Mouse (Mus musculus): ENCODE data around the gene Atf4. TPM values are rescaled to one million over a fixed set of nuclear protein-coding genes. Genes with fewer than 3 reads are reported as not detected.

Gene Atf4
- 10 to 100 TPM; 79.7 to 98.2 TPM for polyA plus RNA-seq (2017; shearing (Covaris generic))

DNA sequence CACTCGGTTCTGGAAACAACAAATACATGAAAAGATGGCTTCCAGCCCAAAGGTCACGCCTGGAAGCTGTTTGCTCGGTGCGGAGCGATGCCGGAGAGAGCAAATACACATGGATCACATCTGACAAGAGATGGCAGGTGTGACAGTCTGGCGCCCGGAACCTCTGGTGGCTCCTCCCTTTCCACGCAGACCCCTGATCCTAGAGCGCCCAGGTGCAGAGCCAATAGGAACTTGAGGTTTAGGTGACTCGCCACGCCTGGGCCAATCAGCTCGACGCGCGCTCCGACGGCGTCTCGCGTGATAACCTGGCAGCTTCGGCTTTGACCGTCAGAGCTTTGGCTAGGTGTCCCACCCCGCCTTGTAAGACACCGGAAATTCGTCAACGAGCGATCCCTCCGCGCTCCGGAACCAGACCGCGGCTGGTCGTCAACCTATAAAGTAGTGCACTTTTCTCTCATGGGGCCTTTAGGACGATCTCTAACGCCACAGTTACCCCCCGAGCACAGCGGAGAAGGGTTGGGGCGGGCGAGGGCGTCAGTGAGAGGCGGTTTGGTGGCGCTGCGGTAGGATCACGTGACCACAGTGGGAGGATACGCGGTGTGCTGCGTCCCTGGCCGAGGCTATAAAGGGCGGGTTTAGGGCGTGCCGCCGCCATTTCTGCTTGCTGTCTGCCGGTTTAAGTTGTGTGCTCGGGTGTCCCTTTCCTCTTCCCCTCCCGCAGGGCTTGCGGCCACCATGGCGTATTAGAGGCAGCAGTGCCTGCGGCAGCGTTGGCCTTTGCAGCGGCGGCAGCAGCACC, at the start of gene Atf4:
Gene Atf4 (plus strand): TSS at position 338 of the 799 bp plus-strand sequence.

DNA sequence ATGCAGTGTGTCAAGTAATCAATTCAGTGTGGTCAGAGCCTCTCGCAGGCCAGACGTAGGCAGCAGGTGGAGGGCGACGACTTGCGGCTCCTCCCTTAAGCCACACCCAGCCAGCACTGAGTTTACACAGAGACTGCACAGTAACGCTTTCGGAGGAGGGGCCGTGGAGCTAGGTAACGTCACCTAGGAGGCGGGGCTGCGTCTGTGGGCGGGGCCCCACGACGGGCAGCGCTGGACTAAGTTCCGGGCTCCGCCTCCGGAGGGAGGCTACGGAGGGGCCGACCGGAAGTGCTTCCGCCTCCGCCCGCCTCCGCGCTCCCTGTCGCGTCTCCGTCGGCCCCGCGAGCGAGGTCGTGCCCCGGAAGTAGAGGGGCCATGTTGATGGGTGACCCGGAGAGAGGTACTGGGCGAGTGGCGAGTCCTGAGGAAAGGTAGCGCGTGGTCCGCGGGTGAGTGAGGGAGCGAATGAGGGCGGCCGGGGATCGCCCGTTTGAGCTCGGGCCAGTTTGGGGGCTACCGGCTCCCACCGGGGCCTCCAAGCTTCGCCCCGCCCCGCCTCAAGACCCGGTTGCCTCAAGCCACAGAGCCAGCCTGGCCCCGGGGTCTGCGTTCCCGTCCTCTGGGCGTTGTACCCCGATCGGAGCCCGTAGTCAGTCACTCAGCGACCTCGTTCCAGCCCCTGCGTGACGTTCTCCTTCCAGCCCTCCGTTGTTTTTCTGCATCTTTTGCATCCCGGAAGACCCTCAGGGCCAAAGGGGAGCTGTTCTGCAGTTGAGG, 21.1 kb upstream of the Atf4 start, which contains the start of gene Mief1:
Gene Mief1 (plus strand): TSS at position 286 of the 777 bp plus-strand sequence.

DNA sequence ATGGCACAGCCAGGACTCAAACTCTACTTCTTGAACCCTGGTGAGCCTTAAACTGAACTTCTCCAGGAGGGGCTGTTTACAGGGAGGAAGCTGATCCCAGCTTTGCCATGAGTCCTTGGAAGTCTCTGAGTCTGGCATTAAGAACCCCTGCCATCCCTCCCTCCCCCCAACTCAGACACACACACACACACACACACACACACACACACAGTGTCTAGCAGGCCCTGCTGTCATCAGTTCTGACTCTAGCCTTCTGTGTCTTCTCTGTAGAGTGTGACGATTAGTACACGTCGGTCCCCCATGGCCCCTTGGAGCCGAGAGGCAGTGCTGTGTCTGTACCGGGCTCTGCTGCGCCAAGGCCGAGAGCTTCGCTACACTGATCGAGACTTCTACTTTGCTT, 19.4 kb upstream of the Atf4 start, which contains the start of gene AC140267.1:
Gene AC140267.1 (plus strand): TSS at position 301 of the 400 bp plus-strand sequence.

DNA sequence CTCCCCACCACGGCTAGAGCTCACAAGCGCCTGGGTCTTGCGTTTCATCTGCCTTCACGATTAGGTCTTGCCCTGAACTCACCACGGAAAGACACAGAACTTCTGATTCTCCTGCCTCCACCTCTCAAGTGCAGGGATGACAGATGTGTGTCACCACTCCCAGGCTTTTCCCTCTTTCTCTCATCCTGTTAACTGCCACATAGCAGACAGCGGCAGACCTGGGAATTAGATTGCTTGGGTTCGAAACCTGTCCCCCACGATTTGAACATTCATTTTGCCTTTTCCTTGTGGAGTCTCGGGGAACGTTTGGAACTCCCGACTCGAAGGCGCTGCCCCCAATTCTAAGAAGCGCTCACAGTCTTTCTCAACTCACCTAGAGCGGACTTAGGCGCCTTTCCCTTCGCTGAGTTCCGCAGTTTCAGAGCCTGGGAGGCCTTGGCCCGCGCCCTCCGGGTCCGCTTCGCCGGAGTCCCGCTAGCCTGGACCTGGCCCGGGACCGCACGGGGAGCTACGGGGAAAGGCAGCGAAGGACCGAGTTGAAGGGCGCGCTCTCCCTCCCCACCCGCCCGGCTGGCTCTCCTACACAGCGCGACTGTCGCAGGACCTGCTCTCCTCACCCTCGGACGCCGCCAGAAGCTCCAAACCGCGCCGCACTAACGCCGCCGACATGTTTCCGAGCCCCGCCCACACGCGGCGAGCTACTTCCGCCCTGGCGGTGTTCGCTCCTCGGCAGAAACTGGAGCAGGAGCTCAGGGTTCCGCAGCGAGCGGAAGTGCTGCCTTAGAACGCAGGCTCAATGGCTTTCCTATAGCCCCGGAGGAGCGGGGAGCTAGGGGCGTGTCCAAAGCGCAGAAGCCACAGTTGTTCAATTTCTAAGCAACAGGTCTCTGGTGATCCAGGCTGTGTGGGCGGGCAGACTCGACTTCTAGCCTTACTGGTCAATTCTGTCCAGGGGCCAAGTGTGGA, 8.9 kb downstream of the Atf4 start, which contains the start of gene Rps19bp1:
Gene Rps19bp1 (minus strand): TSS at position 706 of the 966 bp plus-strand sequence.

DNA sequence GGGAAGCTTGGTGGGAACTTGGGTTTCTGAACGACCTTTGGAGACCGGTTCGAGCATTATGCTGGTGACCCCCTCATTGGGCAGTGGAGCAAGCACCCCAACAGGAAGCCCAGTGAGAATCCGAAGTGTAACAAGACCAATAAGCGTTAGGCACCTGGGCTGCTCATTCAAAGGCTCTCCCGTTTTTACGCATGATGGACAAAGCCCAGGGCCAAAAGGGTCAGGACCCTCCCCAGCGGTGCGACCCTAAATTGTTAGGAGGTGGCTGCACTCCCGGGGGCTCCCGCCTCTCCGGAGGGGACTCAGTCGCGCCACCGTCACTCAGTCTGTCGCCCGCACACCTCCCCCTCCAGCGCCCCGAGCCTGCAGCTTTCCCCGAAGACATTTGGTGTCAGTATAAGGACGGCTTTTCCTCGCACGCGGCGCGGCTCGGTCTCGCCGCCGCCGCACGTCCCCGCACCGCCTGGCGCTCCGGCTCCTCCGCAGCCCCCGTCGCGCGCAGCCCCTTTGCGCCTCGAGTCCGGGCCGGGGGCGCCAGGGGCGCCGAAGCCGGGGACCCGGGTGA, 31.9 kb downstream of the Atf4 start, which contains the start of gene Cacna1i:
Gene Cacna1i (plus strand): TSS at position 388 of the 565 bp plus-strand sequence.

Other genes with a start within 250 kb of the Atf4 start
- gene Pdgfb, start 240.2 kb upstream of the Atf4 start, polyA plus RNA-seq (2017; shearing (Covaris generic)) = 1 to 10 TPM in 1 of 2 experiments, under 1 TPM in 1; 0.38 to 1.7 TPM
- under 1 TPM; 0.60 to 0.93 TPM for gene Syngr1, start 163.8 kb upstream of the Atf4 start, polyA plus RNA-seq (2017; shearing (Covaris generic))
- gene Rpl3, start 163.3 kb upstream of the Atf4 start, polyA plus RNA-seq (2017; shearing (Covaris generic)) = 1,000 to 10,000 TPM; 1,222 to 2,349 TPM
- 10 to 100 TPM; 17.2 to 23.3 TPM for gene Tab1, start 122.1 kb upstream of the Atf4 start, polyA plus RNA-seq (2017; shearing (Covaris generic))
- not detected for gene Mgat3, start 81.5 kb upstream of the Atf4 start, polyA plus RNA-seq (2017; shearing (Covaris generic))
- 10 to 100 TPM; 20.5 to 24.5 TPM for gene Mief1, start 21.2 kb upstream of the Atf4 start, polyA plus RNA-seq (2017; shearing (Covaris generic))
- gene AC140267.1, start 19.3 kb upstream of the Atf4 start, polyA plus RNA-seq (2017; shearing (Covaris generic)) = not detected
- gene Rps19bp1, start 9.1 kb downstream of the Atf4 start, polyA plus RNA-seq (2017; shearing (Covaris generic)) = 10 to 100 TPM; 30.3 to 37.1 TPM
- under 1 TPM; 0.06 to 0.26 TPM for gene Cacna1i, start 32.1 kb downstream of the Atf4 start, polyA plus RNA-seq (2017; shearing (Covaris generic))